In genomic region chr2:145501472-145501871, GRCm38 (mm10) we compare ENCODE assay signal across 19 mouse cellular contexts.
"Had no signal": no experiment of that assay in that cellular context is flagged by ENCODE, and none has a peak within 500 bp of the region (broad histone marks: within the 10 kb centered on the region; RNA-seq: fewer than 3 reads in every experiment).

No protein-coding gene starts in this region.

- H3K4me3 ChIP-seq: layer of hippocampus, adult 2 months; left cerebral cortex, adult 2 months; liver, embryonic 13.5 days; midbrain, embryonic 13.5 days; stomach, embryonic 15.5 days had no signal

- H3K27me3 ChIP-seq: liver, embryonic 13.5 days; midbrain, embryonic 13.5 days; stomach, embryonic 15.5 days had no signal

- H3K9ac ChIP-seq: liver, embryonic 13.5 days; lung, embryonic 14.5 days; midbrain, embryonic 13.5 days; stomach, embryonic 15.5 days had no signal

- H3K4me1 ChIP-seq: liver, embryonic 13.5 days; midbrain, embryonic 13.5 days; stomach, embryonic 15.5 days had no signal

- ATAC-seq: lung, postnatal 0 days; midbrain, embryonic 13.5 days; midbrain, embryonic 16.5 days had no signal

- DNase-seq: kidney, adult 11 months; kidney, adult 9 months; kidney, postnatal 25 days; layer of hippocampus, adult 9-11 months; layer of hippocampus, postnatal 36 days; liver, embryonic 13.5 days; lung, embryonic 14.5 days; right cerebral cortex, postnatal 25 days; spleen, adult 18-20 months; thymus, postnatal 14 days; thymus, postnatal 4 days had no signal

- H3K4me2 ChIP-seq: liver, embryonic 13.5 days; lung, embryonic 14.5 days; midbrain, embryonic 13.5 days; stomach, embryonic 15.5 days had no signal

- H3K9me3 ChIP-seq: liver, embryonic 13.5 days; midbrain, embryonic 13.5 days; stomach, embryonic 15.5 days had no signal

- H3K36me3 ChIP-seq: liver, embryonic 13.5 days; midbrain, embryonic 13.5 days; stomach, embryonic 15.5 days had no signal

- H3K27ac ChIP-seq: kidney, postnatal 0 days; layer of hippocampus, adult 2 months; left cerebral cortex, adult 2 months; liver, embryonic 13.5 days; macrophage; midbrain, embryonic 13.5 days; stomach, embryonic 15.5 days had no signal
